Mouse (Mus musculus) CH12.LX (cell line): ENCODE measurements around the gene Alox12. TPM values are rescaled to one million over a fixed set of nuclear protein-coding genes. Genes with fewer than 3 reads are reported as not detected.

Experiments
- DNase-seq: peaks from one replicate; pipeline ENCODE4 v3.0.0-alpha.2; 2013; ENCODE audit errors: extremely low read depth
- H3K27ac ChIP-seq: 2 replicates; pipeline ENCODE4 v1.5.1; 2012; ENCODE audit warnings: low read depth, mild to moderate bottlenecking, control low read depth, moderate library complexity; ENCODE audit not compliant: insufficient read depth
- H3K27me3 ChIP-seq: replicated peaks from 2 replicates; pipeline ENCODE3; 2012; ENCODE audit warnings: inconsistent platforms
- H3K36me3 ChIP-seq, 2 experiments: replicated peaks in 1 of 2; 2 replicates each; pipeline versions ENCODE3 to v1.6.1; 2012; ENCODE audit warnings: inconsistent platforms in 1 of 2, low read length in 1 of 2, mild to moderate bottlenecking in 1 of 2, mixed read lengths in 1 of 2, moderate library complexity in 1 of 2; ENCODE audit not compliant: control insufficient read depth in 1 of 2, insufficient read depth in 1 of 2
- H3K4me1 ChIP-seq, 2 experiments: 2 replicates each; pipeline ENCODE4 v1.6.1; 2012; ENCODE audit warnings: inconsistent platforms in 1 of 2, moderate library complexity in 1 of 2; ENCODE audit not compliant: insufficient read depth in 2 of 2, control insufficient read depth in 1 of 2
- H3K4me2 ChIP-seq: 2 replicates; pipeline ENCODE4 v1.6.1; 2012; ENCODE audit warnings: low read depth, mild to moderate bottlenecking, control low read depth; ENCODE audit not compliant: poor library complexity, insufficient read depth, severe bottlenecking
- H3K4me3 ChIP-seq, 3 experiments: fragments of 150-350 bp in 1 of 3; sonication (generic) in 1 of 3; replicated peaks in 1 of 3; 2 replicates each; pipeline versions ENCODE3 to v1.5.1; 2011 to 2012; ENCODE audit warnings: low read depth in 2 of 3, low read length in 2 of 3, mild to moderate bottlenecking in 2 of 3, moderate library complexity in 2 of 3, control low read depth in 1 of 3, improper control_type of control experiment in 1 of 3, inconsistent platforms in 1 of 3, mixed read lengths in 1 of 3; ENCODE audit not compliant: poor library complexity in 1 of 3
- H3K79me2 ChIP-seq: replicated peaks from 2 replicates; pipeline ENCODE4 v1.6.1; 2012; ENCODE audit warnings: mild to moderate bottlenecking, moderate library complexity; ENCODE audit not compliant: control insufficient read depth, poor library complexity, insufficient read depth, severe bottlenecking; ENCODE audit errors: extremely low read depth
- H3K9ac ChIP-seq: 2 replicates; pipeline ENCODE4 v1.6.1; 2012; ENCODE audit warnings: low read depth, mild to moderate bottlenecking, control low read depth, moderate library complexity; ENCODE audit not compliant: insufficient read depth
- H3K9me3 ChIP-seq: replicated peaks from 2 replicates; pipeline ENCODE3; 2012; ENCODE audit warnings: low read length, inconsistent platforms, mixed read lengths
- CHD1 ChIP-seq: IDR thresholded peaks from 2 replicates; pipeline ENCODE4 v1.6.1; 2012; ENCODE audit warnings: low read depth, low read length, improper control_type of control experiment, inconsistent platforms
- CTCF ChIP-seq, 2 experiments: IDR thresholded peaks in 1 of 2; conservative IDR thresholded peaks in 1 of 2; 2 replicates each; pipeline ENCODE4 v1.5.1; 2011 to 2012; ENCODE audit warnings: low read depth in 2 of 2, low read length in 2 of 2, improper control_type of control experiment in 1 of 2, inconsistent platforms in 1 of 2, mild to moderate bottlenecking in 1 of 2, moderate library complexity in 1 of 2
- ELF1 ChIP-seq: IDR thresholded peaks from 2 replicates; pipeline ENCODE4 v1.6.1; 2014; ENCODE audit warnings: low read depth, mild to moderate bottlenecking, inconsistent platforms, low read length, improper control_type of control experiment
- EP300 ChIP-seq: IDR thresholded peaks from 2 replicates; pipeline ENCODE4 v1.6.1; 2011; ENCODE audit warnings: low read length, improper control_type of control experiment
- GABPA ChIP-seq: IDR thresholded peaks from 2 replicates; pipeline ENCODE4 v1.6.1; 2012; ENCODE audit warnings: low read depth, low read length, improper control_type of control experiment, inconsistent platforms; ENCODE audit not compliant: insufficient replicate concordance
- HCFC1 ChIP-seq: IDR thresholded peaks from 2 replicates; pipeline ENCODE4 v1.6.1; 2012; ENCODE audit warnings: low read depth, mild to moderate bottlenecking, inconsistent platforms, low read length, improper control_type of control experiment
- IRF4 ChIP-seq: IDR thresholded peaks from 2 replicates; pipeline ENCODE4 v1.6.1; 2014; ENCODE audit warnings: low read depth, mild to moderate bottlenecking, inconsistent platforms, low read length, improper control_type of control experiment
- JUN ChIP-seq: IDR thresholded peaks from 2 replicates; pipeline ENCODE4 v1.6.1; 2011; ENCODE audit warnings: low read depth, mild to moderate bottlenecking, low read length, improper control_type of control experiment, moderate library complexity; ENCODE audit not compliant: insufficient read depth
- MAZ ChIP-seq: IDR thresholded peaks from 2 replicates; pipeline ENCODE4 v1.6.1; 2012; ENCODE audit warnings: low read depth, mild to moderate bottlenecking, inconsistent platforms, low read length, improper control_type of control experiment, moderate library complexity
- MEF2A ChIP-seq: IDR thresholded peaks from 2 replicates; pipeline ENCODE4 v1.6.1; 2014; ENCODE audit warnings: low read depth, mild to moderate bottlenecking, inconsistent platforms, low read length, improper control_type of control experiment, borderline replicate concordance
- MXI1 ChIP-seq: IDR thresholded peaks from 2 replicates; pipeline ENCODE4 v1.6.1; 2011; ENCODE audit warnings: mild to moderate bottlenecking, low read depth, low read length, improper control_type of control experiment
- MYC ChIP-seq: IDR thresholded peaks from 2 replicates; pipeline ENCODE4 v1.6.1; 2011; ENCODE audit warnings: low read depth, mild to moderate bottlenecking, improper control_type of control experiment, low read length
- NELFE ChIP-seq: IDR thresholded peaks from 2 replicates; pipeline ENCODE4 v1.6.1; 2011; ENCODE audit warnings: low read depth, low read length, improper control_type of control experiment
- PAX5 ChIP-seq: IDR thresholded peaks from 2 replicates; pipeline ENCODE4 v1.6.1; 2012; ENCODE audit warnings: low read length, inconsistent platforms, mixed read lengths
- POLR2A ChIP-seq: IDR thresholded peaks from 2 replicates; pipeline ENCODE4 v1.6.1; 2011; ENCODE audit warnings: low read depth, mild to moderate bottlenecking, improper control_type of control experiment, low read length
- POLR2AphosphoS2 ChIP-seq: IDR thresholded peaks from 2 replicates; pipeline ENCODE4 v1.6.1; 2011; ENCODE audit warnings: low read depth, low read length, improper control_type of control experiment
- RAD21 ChIP-seq: IDR thresholded peaks from 2 replicates; pipeline ENCODE4 v1.6.1; 2011; ENCODE audit warnings: low read depth, mild to moderate bottlenecking, low read length, improper control_type of control experiment, moderate library complexity
- RCOR1 ChIP-seq: conservative IDR thresholded peaks from 2 replicates; pipeline ENCODE4 v1.6.1; 2012; ENCODE audit warnings: low read depth, mild to moderate bottlenecking, inconsistent platforms, low read length, improper control_type of control experiment
- TBP ChIP-seq: conservative IDR thresholded peaks from 2 replicates; pipeline ENCODE4 v1.6.1; 2011; ENCODE audit warnings: low read depth, low read length, improper control_type of control experiment
- UBTF ChIP-seq: IDR thresholded peaks from 2 replicates; pipeline ENCODE4 v1.6.1; 2012; ENCODE audit warnings: low read depth, mild to moderate bottlenecking, inconsistent platforms, low read length, improper control_type of control experiment, moderate library complexity
- USF1 ChIP-seq: IDR thresholded peaks from 2 replicates; pipeline ENCODE4 v1.6.1; 2014; ENCODE audit warnings: low read depth, mild to moderate bottlenecking, inconsistent platforms, low read length, improper control_type of control experiment
- ZKSCAN1 ChIP-seq: IDR thresholded peaks from 2 replicates; pipeline ENCODE4 v1.6.1; 2012; ENCODE audit warnings: low read depth, inconsistent platforms, low read length, improper control_type of control experiment, borderline replicate concordance
- ZMIZ1 ChIP-seq: IDR thresholded peaks from 2 replicates; pipeline ENCODE4 v1.6.1; 2012; ENCODE audit warnings: low read depth, mild to moderate bottlenecking, inconsistent platforms, low read length, improper control_type of control experiment
- ZNF384 ChIP-seq: IDR thresholded peaks from 2 replicates; pipeline ENCODE4 v1.6.1; 2012; ENCODE audit warnings: low read depth, low read length, improper control_type of control experiment, inconsistent platforms
- dilution Hi-C: fragments of 300-500 bp; cut with MboI; formaldehyde crosslinking; loops from 2 replicates; pipeline ENCODE4 v1.14.3; 2020; ENCODE audit warnings: low sequenced_read_pairs; ENCODE audit not compliant: extremely low pct_unique_long_range_greater_than_20kb, extremely low pct_ligation_motif_present
- in situ Hi-C: fragments of 300-500 bp; cut with MboI; formaldehyde crosslinking; loops from 3 replicates; pipeline ENCODE4 v1.14.3; 2019; ENCODE audit warnings: low sequenced_read_pairs, low pct_ligation_motif_present, low pct_unique_long_range_greater_than_20kb, mixed read lengths
- polyA plus RNA-seq: library from polyadenylated mRNA; unstranded; fragments of >175 nt; gene quantifications from 2 replicates; pipeline ENCODE4 v1.2.1, GENCODE M21; 2012; ENCODE audit warnings: low read depth; ENCODE audit not compliant: insufficient read length
- total RNA-seq, 2 experiments: library from RNA; depleted of rRNA; stranded (reverse); fragments of 300-350 nt in 1 of 2; fragments of >200 nt in 1 of 2; gene quantifications; 2 replicates each; pipeline ENCODE4 v1.2.3; 2012 to 2014

Gene Alox12
- total and polyA plus RNA-seq, 3 experiments: not detected

DNA sequence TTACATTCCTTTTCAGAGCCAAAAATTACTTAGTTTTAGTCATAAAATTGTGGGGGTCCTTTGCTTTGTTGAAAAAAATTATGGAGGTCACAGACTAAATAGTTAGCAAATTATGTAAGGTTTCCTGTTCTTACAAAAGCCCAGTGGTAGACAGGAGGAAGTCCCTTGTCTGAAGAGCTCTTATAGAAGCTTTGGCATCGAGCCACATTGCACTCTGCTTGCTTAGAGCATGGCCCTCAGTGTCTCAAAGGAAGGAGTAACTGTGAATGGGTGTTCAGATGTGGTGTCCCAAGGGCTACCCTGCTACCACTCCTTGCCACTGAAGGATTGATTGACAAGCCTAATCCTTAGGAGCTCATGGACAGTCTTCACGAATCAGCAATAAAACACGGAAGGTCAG lies 25.3 kb upstream of the Alox12 start:
- TF ChIP-seq MEF2A: no peak
- no peak for TF ChIP-seq USF1
- TF ChIP-seq IRF4: no peak
- TF ChIP-seq GABPA: no peak
- no peak for TF ChIP-seq ELF1
- TF ChIP-seq MAZ: no peak
- no peak for TF ChIP-seq POLR2A
- TF ChIP-seq MXI1: no peak
- TF ChIP-seq MYC: no peak
- TF ChIP-seq JUN: no peak
- TF ChIP-seq UBTF: no peak
- no peak for TF ChIP-seq PAX5
- no peak for TF ChIP-seq EP300
- TF ChIP-seq ZKSCAN1: no peak
- Histone ChIP-seq H3K4me3 (no peak overlapping the region), H3K4me1 (no peaks in the 10 kb centered on the region), H3K9me3 (no peaks in the 10 kb centered on the region), H3K9ac (no peak overlapping the region), H3K36me3 (no peaks in the 10 kb centered on the region), H3K79me2 (no peaks in the 10 kb centered on the region), H3K4me2 (no peak overlapping the region), H3K27ac (no peak overlapping the region), H3K27me3 (peaks cover 83% of the 10 kb centered on the region)
- in situ Hi-C loops (no loop called here), dilution Hi-C loops (no loop called here)
- no peak for DNase-seq

DNA sequence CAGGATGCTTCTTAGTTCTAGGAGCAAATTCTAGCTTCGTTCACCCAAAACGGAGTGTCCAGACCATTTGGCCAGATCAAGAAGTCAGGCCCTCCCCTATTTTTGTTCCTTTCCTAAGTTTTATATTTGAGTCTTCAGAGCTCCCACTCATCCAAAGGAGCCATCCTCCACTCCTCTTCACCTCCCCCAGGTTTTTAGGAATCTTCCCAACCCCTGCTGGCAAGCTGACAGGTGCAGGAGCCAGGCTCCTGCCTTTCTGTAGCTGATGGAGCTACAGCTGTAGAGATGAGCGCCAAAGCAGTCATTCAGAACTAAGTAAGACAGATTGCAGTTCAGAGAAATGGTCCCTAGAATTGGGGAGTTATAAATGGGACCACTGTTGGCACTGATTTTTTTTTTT lies 23.8 kb upstream of the Alox12 start:
- Histone ChIP-seq H3K4me2 (no peak overlapping the region), H3K36me3 (no peaks in the 10 kb centered on the region), H3K4me1 (no peaks in the 10 kb centered on the region), H3K79me2 (no peaks in the 10 kb centered on the region), H3K27ac (no peak overlapping the region), H3K9me3 (no peaks in the 10 kb centered on the region), H3K9ac (no peak overlapping the region), H3K27me3 (peaks cover 76% of the 10 kb centered on the region), H3K4me3 (no peak overlapping the region)
- dilution Hi-C loops: no loop called here
- TF ChIP-seq ZMIZ1: no peak
- no peak for TF ChIP-seq HCFC1
- in situ Hi-C loops: no loop called here
- DNase-seq: no peak

DNA sequence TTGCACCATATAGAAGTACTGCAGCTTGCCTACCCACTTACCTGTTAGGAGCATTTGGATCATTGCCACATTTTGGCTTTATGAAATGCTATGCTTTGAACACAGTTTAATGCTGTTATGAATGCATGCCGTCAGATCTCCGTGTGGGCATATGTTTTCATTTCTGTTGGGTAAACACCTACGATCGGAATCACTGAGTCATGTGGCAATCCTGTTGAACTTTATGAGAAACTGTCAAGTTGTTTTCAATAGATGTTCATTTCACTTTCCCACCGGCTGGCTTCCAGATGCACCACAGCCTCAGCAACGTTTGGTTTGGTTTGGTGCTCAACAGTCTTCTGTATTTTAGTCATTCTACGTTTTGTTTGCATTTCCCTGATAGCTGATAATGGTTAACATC lies 16.5 kb upstream of the Alox12 start:
- Histone ChIP-seq H3K27me3 (peaks cover 43% of the 10 kb centered on the region), H3K4me3 (no peak overlapping the region), H3K4me1 (no peaks in the 10 kb centered on the region), H3K4me2 (no peak overlapping the region), H3K27ac (no peak overlapping the region), H3K9me3 (no peaks in the 10 kb centered on the region), H3K36me3 (no peaks in the 10 kb centered on the region), H3K9ac (no peak overlapping the region), H3K79me2 (no peaks in the 10 kb centered on the region)
- DNase-seq: no peak
- TF ChIP-seq RCOR1 (no peak), CHD1 (no peak), MEF2A (no peak), ZNF384 (no peak), MAZ (no peak), TBP (no peak), RAD21 (no peak), POLR2AphosphoS2 (no peak), NELFE (no peak), POLR2A (no peak), CTCF (conservative IDR thresholded peaks at IDR 0.05 in 1 of 2, IDR thresholded peaks at IDR 0.05 in 1 of 2; ENCODE audit: low read depth in 2 of 2, low read length in 2 of 2) (no peak)
- dilution Hi-C loops: no loop called here
- in situ Hi-C loops: no loop called here
